24 mouse cellular contexts compared by ENCODE assay signal in the genomic region with DNA sequence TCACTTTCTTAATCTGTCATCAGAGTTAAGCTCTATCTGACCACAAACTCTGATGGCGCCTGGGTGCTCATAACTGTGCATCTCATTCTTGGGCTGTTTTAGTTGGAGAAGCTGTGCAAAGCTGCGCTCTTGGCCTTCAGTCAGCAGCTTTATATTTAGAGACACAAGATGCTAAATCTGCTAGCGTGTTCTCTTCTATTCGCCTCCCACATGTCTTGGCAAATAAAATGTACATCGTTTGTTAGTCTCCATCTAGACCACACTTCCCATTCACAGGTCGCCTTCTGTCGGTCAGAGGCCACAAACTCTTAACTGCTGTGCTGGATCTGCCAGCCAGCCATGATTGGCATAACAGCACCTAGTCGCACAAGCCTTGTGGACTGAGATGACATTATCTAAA. TPM values are rescaled to one million over a fixed set of nuclear protein-coding genes. Genes with fewer than 3 reads are reported as not detected.
DNase-seq lines count a peak whose midpoint lies in the region; ATAC-seq and TF ChIP-seq lines count a peak whose summit lies in the region.
"Had no signal": no experiment of that assay in that cellular context is flagged by ENCODE, and none has a peak within 500 bp of the region (broad histone marks: within the 10 kb centered on the region; RNA-seq: fewer than 3 reads in every experiment).

No protein-coding gene starts in this region.

- H3K27ac ChIP-seq in left cerebral cortex, adult 2 months = peak overlapping the region; percentile 36
- H3K27ac ChIP-seq: embryonic facial prominence, embryonic 13.5 days; gastrocnemius, adult 2 months; liver, embryonic 13.5 days had no signal

- TF ChIP-seq CTCF in left cerebral cortex, adult 2 months (IDR thresholded peaks at IDR 0.05) = no peak

- DNase-seq in frontal cortex, postnatal 25 days (ENCODE audit: low spot score in 2 of 2) = no peak
- DNase-seq in layer of hippocampus, adult 18-20 months (ENCODE audit: low spot score in 2 of 2) = peak; percentile 39 to 83
- DNase-seq in left cerebral cortex, adult 2 months (ENCODE audit: extremely low spot score in 1 of 2, low spot score in 2 of 2) = peak in 1 of 2 experiments; percentile 29
- peak; percentile 24 for DNase-seq in right cerebral cortex, postnatal 4 days
- DNase-seq in embryo, embryonic 9.5 days (ENCODE audit: extremely low spot score) = no peak
- no peak for DNase-seq in kidney, adult 9 months
- DNase-seq in heart, adult 11 months = no peak
- DNase-seq: adrenal gland, adult 8-10 months; cerebellum, adult 11-12 months; gastrocnemius, adult 2 months; heart, postnatal 4 days; kidney, adult 18-20 months; kidney, postnatal 36 days; liver, embryonic 13.5 days; midbrain, embryonic 14.5 days; retina, postnatal 1 day; thymus, postnatal 4 days had no signal

- peak; percentile 92 for ATAC-seq in frontal cortex, adult (ENCODE audit: low TSS enrichment)

- intact Hi-C loops in left cerebral cortex, adult 2 months (cut with DNase I) = no loop called here

- no peak overlapping the region for H3K4me3 ChIP-seq in left cerebral cortex, adult 2 months
- H3K4me3 ChIP-seq: embryonic facial prominence, embryonic 13.5 days; gastrocnemius, adult 2 months; liver, embryonic 13.5 days; myocyte had no signal

RNA-seq across cellular contexts. Expression of gene Wasf3, which starts 14.0 kb away (rescaled TPM):
- total RNA-seq in layer of hippocampus, adult 18-20 months (2021) = 100 to 1,000 TPM; 104 to 106 TPM
- 10 to 100 TPM; 90.3 to 93.9 TPM for total RNA-seq in left cerebral cortex, adult 2 months (2021)
- total RNA-seq: CH12.LX; granulocyte monocyte progenitor cell, adult 5-6 weeks; megakaryocyte progenitor cell, adult 5-6 weeks; neutrophil, adult 5-6 weeks had no signal

Comparison
In these comparisons a context has a peak if more than half of its experiments do, and no peak if none do; other contexts are left out.
1. DNase-seq: peak in layer of hippocampus, adult 18-20 months (2 of 2) and right cerebral cortex, postnatal 4 days (single experiment); none in frontal cortex, postnatal 25 days (0 of 2), embryo, embryonic 9.5 days (single experiment), kidney, adult 9 months (single experiment) and heart, adult 11 months (single experiment).